Mouse (Mus musculus) limb, embryonic 13.5 days (tissue): Measurements from ENCODE around the gene Oxa1l. TPM values are rescaled to one million over a fixed set of nuclear protein-coding genes. Genes with fewer than 3 reads are reported as not detected.

Experiments used
- ATAC-seq: fragments of 200-750 bp; cut with Nextera tagmentation; 2 replicates; pipeline ENCODE4 v1.8.0; 2017; ENCODE audit warnings: low read depth, moderate number of reproducible peaks, moderate TSS enrichment; ENCODE audit not compliant: low FRiP score
- H3K27ac ChIP-seq: fragments of 300-500 bp; sonication (generic); 2 replicates; pipeline ENCODE4 v1.5.1; 2015; ENCODE audit warnings: inconsistent platforms, mild to moderate bottlenecking, moderate library complexity
- H3K27me3 ChIP-seq: fragments of 300-500 bp; sonication (generic); 2 replicates; pipeline ENCODE4 v1.6.1; 2015; ENCODE audit warnings: mild to moderate bottlenecking, inconsistent platforms
- H3K36me3 ChIP-seq: fragments of 300-500 bp; sonication (generic); 2 replicates; pipeline ENCODE4 v1.6.1; 2015; ENCODE audit warnings: inconsistent platforms, mild to moderate bottlenecking, moderate library complexity
- H3K4me1 ChIP-seq: fragments of 300-500 bp; sonication (generic); 2 replicates; pipeline ENCODE4 v1.6.1; 2015; ENCODE audit warnings: inconsistent platforms
- H3K4me2 ChIP-seq: fragments of 300-500 bp; sonication (generic); replicated peaks from 2 replicates; pipeline ENCODE4 v1.6.1; 2015; ENCODE audit warnings: inconsistent platforms, mild to moderate bottlenecking, moderate library complexity
- H3K4me3 ChIP-seq: fragments of 300-500 bp; sonication (generic); 2 replicates; pipeline ENCODE4 v1.5.1; 2015; ENCODE audit warnings: moderate library complexity, mild to moderate bottlenecking, inconsistent platforms
- H3K9ac ChIP-seq: fragments of 300-500 bp; sonication (generic); 2 replicates; pipeline ENCODE4 v1.6.1; 2015; ENCODE audit warnings: mild to moderate bottlenecking, inconsistent platforms
- H3K9me3 ChIP-seq: fragments of 300-500 bp; sonication (generic); 2 replicates; pipeline ENCODE4 v1.6.1; 2016; ENCODE audit warnings: inconsistent platforms
- WGBS: fragments of 180-500 bp; shearing (Covaris S2); methylation state at CpG from one replicate; pipeline ENCODE4 v1.1.7; 2015; 5-methylcytosine and 5-hydroxymethylcytosine counted together
- polyA plus RNA-seq: library from polyadenylated mRNA; unstranded; fragments of >200 nt; fragmentation: Nextera tagmentation; extraction: Ambion mirVana; gene quantifications from 2 replicates; pipeline ENCODE4 v1.2.1, GENCODE M21; 2015

The Oxa1l gene
- polyA plus RNA-seq, 1 experiment from 2014 or later: 47.0 TPM

GRCm38 (mm10) chr14:54397872-54398527 lies 37.4 kb downstream of the Oxa1l start:
- H3K36me3 ChIP-seq: no peaks in the 10 kb centered on the region
- no peak overlapping the region for H3K4me3 ChIP-seq
- no peaks in the 10 kb centered on the region for H3K9me3 ChIP-seq
- H3K4me2 ChIP-seq: no peak overlapping the region
- H3K27ac ChIP-seq: no peak overlapping the region
- H3K27me3 ChIP-seq: no peaks in the 10 kb centered on the region
- no peak for ATAC-seq
- H3K9ac ChIP-seq: no peak overlapping the region
- 56% methylated on average over 7 of the region's 7 CpGs for WGBS
- H3K4me1 ChIP-seq: peaks cover 2% of the 10 kb centered on the region; the same call in 1 of the 2 replicates

DNA sequence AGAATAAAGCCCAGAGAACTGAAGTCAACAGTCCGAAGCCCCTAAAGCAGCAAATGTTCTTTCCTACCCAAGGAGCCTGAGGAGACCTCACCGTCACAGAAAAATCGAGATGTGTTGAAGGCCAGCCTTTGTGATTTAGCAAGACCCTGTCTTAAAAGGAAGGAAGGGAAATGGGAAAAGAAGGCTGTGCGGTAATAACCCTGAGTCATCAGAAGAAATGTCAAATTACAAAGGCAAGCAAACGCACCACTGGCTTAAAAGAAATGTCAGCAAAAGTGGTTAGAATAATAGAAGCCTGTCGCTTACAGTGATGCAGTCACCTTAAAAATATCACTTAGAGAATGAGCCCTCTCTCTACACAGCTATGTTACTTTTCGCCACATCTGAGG lies 37.9 kb downstream of the Oxa1l start:
- no peak for ATAC-seq
- no peaks in the 10 kb centered on the region for H3K27me3 ChIP-seq

DNA sequence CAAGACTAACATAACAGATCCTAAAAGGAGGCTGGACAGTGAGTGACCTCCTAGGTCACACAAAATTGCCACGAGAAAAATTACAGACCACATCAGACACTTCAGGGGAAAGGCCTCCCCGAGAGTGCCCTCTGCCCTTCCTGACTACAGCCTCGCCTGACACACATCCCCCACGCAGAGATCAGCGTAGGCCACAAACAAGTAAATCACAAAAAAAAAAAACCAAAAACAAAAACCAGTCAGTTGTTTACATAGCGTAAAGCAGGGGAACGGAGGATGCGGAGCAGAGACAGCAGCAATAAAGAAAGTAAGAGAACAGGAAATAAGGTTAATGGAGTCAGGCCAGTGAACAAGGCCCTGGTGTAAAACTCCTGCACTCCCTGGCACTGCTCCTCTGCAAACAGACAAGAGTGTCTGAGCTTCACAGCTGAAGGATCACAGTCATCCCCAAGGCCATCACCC lies 38.3 kb downstream of the Oxa1l start:
- no peaks in the 10 kb centered on the region for H3K27me3 ChIP-seq
- no peak overlapping the region for H3K4me2 ChIP-seq
- 31% methylated on average over 8 of the region's 8 CpGs for WGBS
- no peaks in the 10 kb centered on the region for H3K9me3 ChIP-seq
- no peak overlapping the region for H3K4me3 ChIP-seq
- H3K4me1 ChIP-seq: peaks cover 2% of the 10 kb centered on the region; the same call in 1 of the 2 replicates
- H3K36me3 ChIP-seq: no peaks in the 10 kb centered on the region
- H3K27ac ChIP-seq: no peak overlapping the region; the same call in 1 of the 2 replicates
- no peak overlapping the region for H3K9ac ChIP-seq
- no peak for ATAC-seq

More for the DNA sequence above, 37.9 kb downstream of the Oxa1l start:
- H3K4me2 ChIP-seq: no peak overlapping the region
- H3K9me3 ChIP-seq: no peaks in the 10 kb centered on the region
- H3K27ac ChIP-seq: no peak overlapping the region
- peaks cover 2% of the 10 kb centered on the region; the same call in 1 of the 2 replicates for H3K4me1 ChIP-seq
- H3K4me3 ChIP-seq: no peak overlapping the region
- WGBS: 59% methylated on average over 7 of the region's 7 CpGs
- no peaks in the 10 kb centered on the region for H3K36me3 ChIP-seq
- no peak overlapping the region for H3K9ac ChIP-seq

DNA sequence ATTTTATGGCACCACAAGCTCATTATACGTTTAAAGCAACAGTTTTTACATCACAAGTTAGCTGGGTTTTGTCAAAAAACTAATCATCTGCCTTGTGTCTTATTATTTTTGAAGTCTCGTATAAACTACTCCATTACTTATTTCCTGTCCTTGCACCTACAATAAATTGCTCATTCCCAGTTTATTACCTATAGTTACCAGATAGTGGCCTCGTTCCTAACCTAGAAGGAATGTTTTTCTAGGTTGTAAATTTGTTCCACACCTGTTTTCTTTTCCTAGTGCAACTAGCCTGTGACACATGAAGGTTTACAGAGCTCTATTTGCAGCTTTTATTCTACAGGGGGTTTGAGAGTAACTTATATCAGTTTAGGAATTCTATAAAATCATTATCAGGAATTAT lies 41.1 kb downstream of the Oxa1l start:
- no peak for ATAC-seq
- no peak overlapping the region for H3K27ac ChIP-seq
- no peaks in the 10 kb centered on the region for H3K9me3 ChIP-seq
- no peaks in the 10 kb centered on the region for H3K36me3 ChIP-seq
- no peaks in the 10 kb centered on the region for H3K27me3 ChIP-seq
- no peak overlapping the region for H3K4me3 ChIP-seq
- peaks cover 4% of the 10 kb centered on the region; the same call in 1 of the 2 replicates for H3K4me1 ChIP-seq
- no peak overlapping the region for H3K9ac ChIP-seq
- H3K4me2 ChIP-seq: no peak overlapping the region
- WGBS: 15% methylated on average over 3 of the region's 3 CpGs

DNA sequence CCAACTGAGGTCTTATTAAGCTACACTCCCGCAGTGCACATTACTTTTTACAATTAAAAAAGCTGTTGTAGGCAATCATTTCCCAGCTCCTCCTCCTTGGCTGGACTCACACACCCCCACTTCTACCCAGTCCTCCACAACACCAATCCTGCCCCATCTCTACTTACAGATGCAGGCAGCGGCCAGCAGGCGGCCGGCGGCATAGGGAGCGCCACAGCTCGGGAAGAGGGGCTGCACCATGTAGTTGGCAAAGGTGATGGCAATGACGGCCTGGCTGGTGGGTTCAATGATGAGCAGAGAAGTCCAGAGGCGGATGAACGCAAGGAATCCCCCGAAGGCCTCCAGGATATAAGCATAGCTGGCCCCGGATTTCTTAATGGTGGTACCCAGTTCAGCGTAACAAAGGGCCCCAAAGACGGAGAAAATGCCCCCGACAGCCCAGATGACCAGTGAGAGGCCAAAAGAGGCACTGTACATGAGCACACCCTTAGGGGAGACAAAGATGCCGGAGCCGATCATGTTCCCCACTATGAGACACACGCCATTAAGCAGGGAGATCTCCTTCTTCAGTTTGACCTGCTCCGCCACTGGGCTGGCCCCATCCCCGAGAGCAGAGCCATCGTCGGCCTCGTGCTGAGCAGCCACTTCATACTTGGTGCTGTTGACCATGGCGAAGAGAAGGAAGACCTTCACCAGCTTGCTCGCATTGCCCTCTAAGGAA lies 47.9 kb downstream of the Oxa1l start:
- Histone ChIP-seq H3K4me1 (peaks cover 16% of the 10 kb centered on the region), H3K4me2 (no peak overlapping the region), H3K36me3 (no peaks in the 10 kb centered on the region), H3K27me3 (no peaks in the 10 kb centered on the region), H3K27ac (no peak overlapping the region), H3K9ac (no peak overlapping the region), H3K4me3 (no peak overlapping the region), H3K9me3 (no peaks in the 10 kb centered on the region)
- WGBS: 86% methylated on average over 25 of the region's 25 CpGs
- ATAC-seq: no peak

GRCm38 (mm10) chr14:54409057-54409645 lies 48.5 kb downstream of the Oxa1l start:
- 70% methylated on average over 7 of the region's 7 CpGs for WGBS
- H3K4me2 ChIP-seq: no peak overlapping the region

GRCm38 (mm10) chr14:54409980-54410810 lies 49.6 kb downstream of the Oxa1l start:
- no peak for ATAC-seq
- peaks cover 25% of the 10 kb centered on the region for H3K4me1 ChIP-seq
- H3K4me2 ChIP-seq: peak overlapping the region; percentile 14; the same call in 1 of the 2 replicates
- no peaks in the 10 kb centered on the region for H3K36me3 ChIP-seq
- H3K27me3 ChIP-seq: no peaks in the 10 kb centered on the region
- no peaks in the 10 kb centered on the region for H3K9me3 ChIP-seq
- H3K27ac ChIP-seq: peak overlapping the region; percentile 55
- H3K9ac ChIP-seq: no peak overlapping the region
- 47% methylated on average over 17 of the region's 17 CpGs for WGBS
- H3K4me3 ChIP-seq: no peak overlapping the region

More at GRCm38 (mm10) chr14:54409057-54409645, 48.5 kb downstream of the Oxa1l start:
- Histone ChIP-seq H3K27ac (no peak overlapping the region), H3K4me3 (no peak overlapping the region), H3K27me3 (no peaks in the 10 kb centered on the region), H3K9ac (no peak overlapping the region), H3K4me1 (peaks cover 22% of the 10 kb centered on the region), H3K36me3 (no peaks in the 10 kb centered on the region), H3K9me3 (no peaks in the 10 kb centered on the region)
- no peak for ATAC-seq

DNA sequence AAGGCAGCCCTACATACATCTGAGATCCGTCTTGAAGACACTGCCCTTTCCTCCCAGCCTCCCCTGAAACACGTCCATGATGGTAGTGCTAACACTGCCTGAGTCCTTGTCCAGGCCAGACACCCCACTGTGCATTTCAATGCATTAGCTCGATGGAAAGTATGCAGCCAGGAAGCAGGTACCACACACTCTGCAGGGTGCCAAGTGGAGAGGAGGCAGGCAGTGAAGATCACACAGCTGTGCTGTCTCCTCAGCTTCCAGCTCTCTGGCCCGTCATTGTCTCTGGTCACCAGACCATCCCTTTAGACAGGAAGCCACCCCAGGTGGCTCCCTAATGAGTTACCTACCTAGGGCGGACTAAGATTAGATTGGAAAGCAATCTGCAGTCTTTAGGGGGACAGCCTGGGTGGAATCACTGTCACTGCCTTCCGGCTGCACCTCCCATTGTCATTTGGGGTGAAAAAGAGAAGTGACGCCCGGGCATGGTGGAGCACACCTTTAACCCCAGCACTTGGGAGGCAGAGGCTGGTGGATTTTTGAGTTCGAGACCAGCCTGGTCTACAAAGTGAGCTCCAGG lies 51.5 kb downstream of the Oxa1l start:
- Histone ChIP-seq H3K4me3 (no peak overlapping the region), H3K9ac (no peak overlapping the region), H3K36me3 (no peaks in the 10 kb centered on the region), H3K9me3 (no peaks in the 10 kb centered on the region), H3K4me1 (peaks cover 29% of the 10 kb centered on the region), H3K27me3 (no peaks in the 10 kb centered on the region), H3K4me2 (no peak overlapping the region), H3K27ac (no peak overlapping the region)
- no peak for ATAC-seq
- 63% methylated on average over 9 of the region's 9 CpGs for WGBS

DNA sequence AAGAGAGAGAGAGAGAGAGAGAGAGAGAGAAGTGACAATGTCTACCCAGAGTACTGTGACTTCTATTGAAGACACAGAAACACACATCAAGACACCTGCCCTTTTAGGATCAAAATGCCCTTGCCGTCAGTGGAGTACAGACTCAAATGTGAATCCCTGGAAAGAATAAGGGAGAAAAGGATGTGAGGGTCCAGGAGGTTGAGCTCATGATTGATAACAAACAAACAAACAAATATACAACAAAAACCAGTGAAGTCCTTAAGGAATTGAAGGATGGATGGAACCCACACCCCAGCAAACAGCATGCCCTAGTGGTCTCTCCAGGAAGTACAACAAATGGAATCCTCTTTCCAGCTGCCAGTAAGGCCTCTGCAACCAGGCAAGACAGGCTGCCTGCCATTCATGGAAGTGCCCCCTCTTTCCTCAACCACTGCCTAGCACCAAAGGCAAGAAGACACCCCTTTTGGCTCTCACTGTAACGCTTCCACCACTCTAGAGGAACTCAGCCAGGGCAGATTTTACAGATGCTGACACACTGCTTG lies 52.1 kb downstream of the Oxa1l start:
- H3K27me3 ChIP-seq: peaks cover 4% of the 10 kb centered on the region; the same call in 1 of the 2 replicates
- no peak for ATAC-seq
- H3K4me3 ChIP-seq: no peak overlapping the region
- H3K27ac ChIP-seq: no peak overlapping the region
- 44% methylated on average over 2 of the region's 2 CpGs for WGBS
- H3K36me3 ChIP-seq: no peaks in the 10 kb centered on the region
- no peaks in the 10 kb centered on the region for H3K9me3 ChIP-seq
- peaks cover 35% of the 10 kb centered on the region for H3K4me1 ChIP-seq
- no peak overlapping the region for H3K9ac ChIP-seq
- H3K4me2 ChIP-seq: no peak overlapping the region

GRCm38 (mm10) chr14:54413877-54414700 lies 53.5 kb downstream of the Oxa1l start:
- Histone ChIP-seq H3K36me3 (no peaks in the 10 kb centered on the region), H3K27ac (peak overlapping the region; percentile 3; the same call in 1 of the 2 replicates), H3K4me2 (peak overlapping the region; percentile 63), H3K4me3 (peak overlapping the region; percentile 28), H3K4me1 (peaks cover 36% of the 10 kb centered on the region), H3K9me3 (no peaks in the 10 kb centered on the region), H3K9ac (peak overlapping the region; percentile 43), H3K27me3 (peaks cover 7% of the 10 kb centered on the region; the same call in 1 of the 2 replicates)
- ATAC-seq: peak; percentile 69
- WGBS: 5% methylated on average over 18 of the region's 18 CpGs
